In genomic region chr14:88464356-88464755, GRCm38 (mm10) we compare ENCODE assay signal across 23 mouse cellular contexts. TPM values are rescaled to one million over a fixed set of nuclear protein-coding genes. Genes with fewer than 3 reads are reported as not detected.
DNase-seq lines count a peak whose midpoint lies in the region; ATAC-seq and TF ChIP-seq lines count a peak whose summit lies in the region.
"Had no signal": no experiment of that assay in that cellular context is flagged by ENCODE, and none has a peak within 500 bp of the region (broad histone marks: within the 10 kb centered on the region; RNA-seq: fewer than 3 reads in every experiment).

No protein-coding gene starts in this region.

- no peak overlapping the region for H3K27ac ChIP-seq in forebrain, embryonic 12.5 days
- H3K27ac ChIP-seq in forebrain, embryonic 11.5 days (ENCODE audit: low read depth, low read length), result no peak overlapping the region
- peak overlapping the region; percentile 96 for H3K27ac ChIP-seq in layer of hippocampus, adult 2 months
- H3K27ac ChIP-seq in forebrain, postnatal 0 days (ENCODE audit: low read depth, low read length), result no peak overlapping the region
- H3K27ac ChIP-seq: embryonic facial prominence, embryonic 12.5 days; heart, embryonic 10.5 days had no signal

- ATAC-seq in forebrain, embryonic 12.5 days (ENCODE audit: low FRiP score), result peak; percentile 36; the same call in 1 of the 2 replicates
- ATAC-seq in forebrain, embryonic 11.5 days (replicated peaks; ENCODE audit: low FRiP score), result no peak
- ATAC-seq in forebrain, postnatal 0 days, result peak; percentile 58; the same call in 1 of the 2 replicates
- ATAC-seq: CD4-positive, CD25-positive, alpha-beta regulatory T cell, adult 4 months; hindbrain, embryonic 16.5 days had no signal

- no peaks in the 10 kb centered on the region for H3K9me3 ChIP-seq in forebrain, embryonic 12.5 days
- H3K9me3 ChIP-seq in forebrain, embryonic 11.5 days (ENCODE audit: control insufficient read depth, low read length), result no peaks in the 10 kb centered on the region
- H3K9me3 ChIP-seq in forebrain, postnatal 0 days (ENCODE audit: low read length), result no peaks in the 10 kb centered on the region
- H3K9me3 ChIP-seq: embryonic facial prominence, embryonic 12.5 days; heart, embryonic 10.5 days had no signal

- no peak overlapping the region for H3K4me3 ChIP-seq in forebrain, embryonic 12.5 days (replicated peaks)
- no peak overlapping the region for H3K4me3 ChIP-seq in forebrain, embryonic 11.5 days (ENCODE audit: low read depth, low read length)
- H3K4me3 ChIP-seq in layer of hippocampus, adult 2 months, result peak overlapping the region; percentile 70
- H3K4me3 ChIP-seq in forebrain, postnatal 0 days (ENCODE audit: low read depth, low read length), result no peak overlapping the region
- H3K4me3 ChIP-seq: embryonic facial prominence, embryonic 12.5 days; heart, embryonic 10.5 days had no signal

- TF ChIP-seq POLR2A in brain, embryonic 14.5 days (IDR thresholded peaks at IDR 0.05; ENCODE audit: borderline replicate concordance, extremely low read depth, insufficient read depth, insufficient read length, poor library complexity, severe bottlenecking), result no peak

- DNase-seq in forebrain, embryonic 11.5 days (ENCODE audit: low spot score), result no peak
- no peak for DNase-seq in layer of hippocampus, adult 2 months (ENCODE audit: low spot score in 2 of 2)
- DNase-seq in layer of hippocampus, postnatal 10 days (ENCODE audit: low spot score in 2 of 2), result no peak
- peak; percentile 91 for DNase-seq in brain, embryonic 14.5 days (ENCODE audit: low read depth)
- DNase-seq in forebrain, postnatal 0 days, result no peak
- no peak for DNase-seq in heart, postnatal 14 days
- DNase-seq: adrenal gland, adult 8-10 months; adrenal gland, postnatal 36 days; B cell, adult 2 months; cerebellum, adult 11 months; cerebellum, adult 8-10 months; cerebellum, postnatal 25 days; gastrocnemius, postnatal 10 days; heart, adult 18-20 months; heart, postnatal 10 days; kidney, adult 11 months had no signal

- intact Hi-C loops in heart, postnatal 14 days (cut with DNase I), result no loop called here

- WGBS in forebrain, embryonic 12.5 days, result 68% methylated on average over 1 of the region's 1 CpGs
- 77% methylated on average over 1 of the region's 1 CpGs for WGBS in forebrain, embryonic 11.5 days
- WGBS in forebrain, postnatal 0 days, result 29% methylated on average over 1 of the region's 1 CpGs

- no peaks in the 10 kb centered on the region for H3K36me3 ChIP-seq in forebrain, embryonic 12.5 days (replicated peaks)
- H3K36me3 ChIP-seq in forebrain, embryonic 11.5 days (ENCODE audit: control insufficient read depth, insufficient read depth, low read length), result no peaks in the 10 kb centered on the region
- no peaks in the 10 kb centered on the region for H3K36me3 ChIP-seq in forebrain, postnatal 0 days (ENCODE audit: insufficient read depth)
- H3K36me3 ChIP-seq: embryonic facial prominence, embryonic 12.5 days; G1E; heart, embryonic 10.5 days had no signal

- TF ChIP-seq CTCF in layer of hippocampus, adult 2 months (conservative IDR thresholded peaks at IDR 0.05), result no peak
- TF ChIP-seq CTCF in brain, embryonic 14.5 days (IDR thresholded peaks at IDR 0.05; ENCODE audit: borderline replicate concordance, extremely low read depth, insufficient read depth, insufficient read length), result no peak
- no peak for TF ChIP-seq CTCF in forebrain, postnatal 0 days (IDR thresholded peaks at IDR 0.05; ENCODE audit: low read depth)

- H3K4me1 ChIP-seq in forebrain, embryonic 12.5 days, result peaks cover 2% of the 10 kb centered on the region
- no peaks in the 10 kb centered on the region for H3K4me1 ChIP-seq in forebrain, embryonic 11.5 days (replicated peaks; ENCODE audit: control insufficient read depth, insufficient read depth, low read length)
- no peaks in the 10 kb centered on the region for H3K4me1 ChIP-seq in forebrain, postnatal 0 days (ENCODE audit: insufficient read depth)
- H3K4me1 ChIP-seq: embryonic facial prominence, embryonic 12.5 days; heart, embryonic 10.5 days had no signal

- no peak overlapping the region for H3K9ac ChIP-seq in forebrain, embryonic 12.5 days
- no peak overlapping the region for H3K9ac ChIP-seq in forebrain, embryonic 11.5 days (ENCODE audit: low read length)
- no peak overlapping the region for H3K9ac ChIP-seq in forebrain, postnatal 0 days
- H3K9ac ChIP-seq: embryonic facial prominence, embryonic 12.5 days had no signal

- H3K4me2 ChIP-seq in forebrain, embryonic 12.5 days, result no peak overlapping the region
- no peak overlapping the region for H3K4me2 ChIP-seq in forebrain, embryonic 11.5 days (ENCODE audit: low read depth, low read length, severe bottlenecking)
- peak overlapping the region; percentile 19; the same call in 1 of the 2 replicates for H3K4me2 ChIP-seq in forebrain, postnatal 0 days (ENCODE audit: low read depth)
- H3K4me2 ChIP-seq: embryonic facial prominence, embryonic 12.5 days had no signal

- H3K27me3 ChIP-seq in forebrain, embryonic 12.5 days, result peaks cover 20% of the 10 kb centered on the region; the same call in 1 of the 2 replicates
- no peaks in the 10 kb centered on the region; the same call in 1 of the 2 replicates for H3K27me3 ChIP-seq in forebrain, embryonic 11.5 days (ENCODE audit: control insufficient read depth, insufficient read depth, low read length)
- no peaks in the 10 kb centered on the region for H3K27me3 ChIP-seq in forebrain, postnatal 0 days (ENCODE audit: insufficient read depth, low read length)

RNA-seq across cellular contexts. Expression of gene Pcdh20, which starts 6.8 kb away (rescaled TPM):
- polyA plus RNA-seq in forebrain, embryonic 12.5 days (2016; fragmentation: Nextera tagmentation; extraction: Ambion mirVana), result 2.0 and 2.6 TPM in 2 replicates
- 1.1 and 1.4 TPM in 2 replicates for polyA plus RNA-seq in forebrain, embryonic 11.5 days (2014; fragmentation: Nextera tagmentation; extraction: Ambion mirVana)
- 100 to 1,000 TPM; 146 to 147 TPM for total RNA-seq in layer of hippocampus, adult 2 months (2021)
- 10 to 100 TPM; 68.5 to 83.0 TPM for total RNA-seq in layer of hippocampus, postnatal 10 days (2021)
- 1.4 and 2.3 TPM in 2 replicates for polyA plus RNA-seq in brain, embryonic 14.5 days (2012; rRNA removed)
- total RNA-seq in forebrain, postnatal 0 days (2014; rRNA removed), result 14.1 and 16.0 TPM in 2 replicates
- polyA plus RNA-seq in forebrain, postnatal 0 days (2015; fragmentation: Nextera tagmentation; extraction: Ambion mirVana), result 6.1 and 8.2 TPM in 2 replicates
- total RNA-seq in heart, postnatal 14 days (2021), result under 1 TPM; 0.73 to 0.74 TPM
- total RNA-seq: hematopoietic stem cell, adult 5-6 weeks had no signal
- polyA plus RNA-seq: CD4-positive, CD25-positive, alpha-beta regulatory T cell, adult 4 months; G1E had no signal
